Comparison of ENCODE assay signal across 30 mouse cellular contexts in genomic region chr10:118751110-118751509, GRCm38 (mm10).
DNase-seq lines count a peak whose midpoint lies in the region; TF ChIP-seq lines count a peak whose summit lies in the region.
"Had no signal": no experiment of that assay in that cellular context is flagged by ENCODE, and none has a peak within 500 bp of the region (broad histone marks: within the 10 kb centered on the region; RNA-seq: fewer than 3 reads in every experiment).

No protein-coding gene starts in this region.

- TF ChIP-seq CTCF in liver, adult 2 months (IDR thresholded peaks at IDR 0.05; ENCODE audit: low read depth, low read length) = 0 out of 2 replicates have a peak, but pooled peaks have one; percentile 5

- H3K36me3 ChIP-seq in liver, adult 2 months (ENCODE audit: control insufficient read depth, insufficient read depth, low read length) = no peaks in the 10 kb centered on the region
- H3K36me3 ChIP-seq: embryonic facial prominence, embryonic 10.5 days; embryonic facial prominence, embryonic 15.5 days; forebrain, embryonic 12.5 days; heart, embryonic 10.5 days; heart, embryonic 15.5 days; hindbrain, embryonic 12.5 days; intestine, embryonic 15.5 days; lung, embryonic 15.5 days; midbrain, embryonic 10.5 days; midbrain, embryonic 15.5 days; neural tube, embryonic 15.5 days had no signal

- 17% methylated on average over 2 of the region's 2 CpGs for WGBS in liver, adult 2 months

- H3K4me1 ChIP-seq in liver, adult 2 months (ENCODE audit: control insufficient read depth, insufficient read depth, low read length) = peaks cover 31% of the 10 kb centered on the region
- H3K4me1 ChIP-seq: lung, embryonic 15.5 days; neural tube, embryonic 15.5 days had no signal

- H3K9ac ChIP-seq in liver, adult 2 months (ENCODE audit: low read depth, low read length) = no peak overlapping the region
- H3K9ac ChIP-seq: embryonic facial prominence, embryonic 15.5 days; forebrain, embryonic 12.5 days; heart, embryonic 15.5 days; hindbrain, embryonic 12.5 days; intestine, embryonic 15.5 days; lung, embryonic 15.5 days; midbrain, embryonic 15.5 days; neural tube, embryonic 15.5 days had no signal

- H3K27ac ChIP-seq in liver, adult 2 months (replicated peaks; ENCODE audit: insufficient read depth, low read depth, low read length) = peak overlapping the region; percentile 96
- H3K27ac ChIP-seq: embryonic facial prominence, embryonic 10.5 days; embryonic facial prominence, embryonic 15.5 days; forebrain, embryonic 12.5 days; heart, embryonic 10.5 days; heart, embryonic 15.5 days; hindbrain, embryonic 12.5 days; hindbrain, postnatal 0 days; intestine, embryonic 15.5 days; lung, embryonic 15.5 days; midbrain, embryonic 10.5 days; midbrain, embryonic 15.5 days; neural tube, embryonic 15.5 days had no signal

- no peak overlapping the region for H3K4me3 ChIP-seq in liver, adult 2 months (ENCODE audit: insufficient read depth, low read depth, low read length)
- H3K4me3 ChIP-seq: embryonic facial prominence, embryonic 10.5 days; embryonic facial prominence, embryonic 15.5 days; forebrain, embryonic 12.5 days; heart, embryonic 10.5 days; heart, embryonic 15.5 days; hindbrain, embryonic 12.5 days; intestine, embryonic 15.5 days; lung, embryonic 15.5 days; midbrain, embryonic 10.5 days; midbrain, embryonic 15.5 days; neural tube, embryonic 15.5 days had no signal

- TF ChIP-seq POLR2A in liver, adult 2 months (IDR thresholded peaks at IDR 0.05; ENCODE audit: extremely low read depth, insufficient read depth, low read length) = no peak

- H3K79me2 ChIP-seq in liver, adult 2 months (ENCODE audit: control insufficient read depth, insufficient read depth, low read length) = no peaks in the 10 kb centered on the region

- peak; percentile 46 for DNase-seq in adrenal gland, adult 2 months
- no peak for DNase-seq in adrenal gland, adult 8-10 months
- DNase-seq in liver, adult 2 months (ENCODE audit: extremely low read depth, low read depth, low spot score) = peak; percentile 96
- DNase-seq in liver = no peak
- peak; percentile 28 for DNase-seq in lung, postnatal 36 days
- no peak for DNase-seq in lung, postnatal 25 days (ENCODE audit: low spot score)
- DNase-seq in spleen, adult 12 weeks (ENCODE audit: low spot score) = no peak
- DNase-seq: cerebellum, adult 18-20 months; cerebellum, postnatal 14 days; gastrocnemius, postnatal 10 days; heart, postnatal 36 days; kidney, adult 8-10 months; kidney, postnatal 10 days; layer of hippocampus, postnatal 36 days; left cerebral cortex, postnatal 4 days; right cerebral cortex, postnatal 25 days; spleen, adult 18-20 months had no signal

- no peaks in the 10 kb centered on the region for H3K27me3 ChIP-seq in liver, adult 2 months (ENCODE audit: control insufficient read depth, insufficient read depth, low read length)
- H3K27me3 ChIP-seq: CH12.LX; embryonic facial prominence, embryonic 15.5 days; forebrain, embryonic 12.5 days; heart, embryonic 15.5 days; hindbrain, embryonic 12.5 days; intestine, embryonic 15.5 days; lung, embryonic 15.5 days; midbrain, embryonic 15.5 days; neural tube, embryonic 15.5 days had no signal

Comparison
In these comparisons a context has a peak if more than half of its experiments do, and no peak if none do; other contexts are left out.
1. DNase-seq: peak in adrenal gland, adult 2 months (single experiment), liver, adult 2 months (single experiment) and lung, postnatal 36 days (single experiment); none in adrenal gland, adult 8-10 months (single experiment), liver (single experiment), lung, postnatal 25 days (single experiment) and spleen, adult 12 weeks (single experiment).